Mouse (Mus musculus) myocyte (in vitro differentiated cells): ENCODE measurements around the gene Gm20388.

Experiments used
- E2F4 ChIP-seq: IDR thresholded peaks from one replicate; pipeline ENCODE4 v1.6.1; 2011; ENCODE audit warnings: mild to moderate bottlenecking, control low read depth, moderate library complexity; ENCODE audit not compliant: insufficient read depth
- MAX ChIP-seq: IDR thresholded peaks from one replicate; pipeline ENCODE4 v1.6.1; 2011; ENCODE audit warnings: low read depth, mild to moderate bottlenecking, control low read depth
- MYOD1 ChIP-seq, 3 experiments: IDR thresholded peaks; one replicate each; pipeline ENCODE4 v1.6.1; 2011; ENCODE audit warnings: control low read depth in 2 of 3, low read depth in 2 of 3, mild to moderate bottlenecking in 2 of 3, moderate library complexity in 1 of 3; ENCODE audit not compliant: insufficient read length in 2 of 3, control insufficient read depth in 1 of 3
- MYOG ChIP-seq, 3 experiments: IDR thresholded peaks; one replicate each; pipeline ENCODE4 v1.6.1; 2011; ENCODE audit warnings: control low read depth in 2 of 3, low read depth in 2 of 3, mild to moderate bottlenecking in 2 of 3; ENCODE audit not compliant: insufficient read length in 2 of 3, control insufficient read depth in 1 of 3, insufficient read depth in 1 of 3
- POLR2A ChIP-seq: IDR thresholded peaks from one replicate; pipeline ENCODE4 v1.6.1; 2011; ENCODE audit warnings: low read depth, mild to moderate bottlenecking, control low read depth, moderate library complexity; ENCODE audit not compliant: insufficient read length
- POLR2AphosphoS2 ChIP-seq: IDR thresholded peaks from one replicate; pipeline ENCODE4 v1.6.1; 2011; ENCODE audit warnings: low read depth, control low read depth; ENCODE audit not compliant: insufficient read length
- REST ChIP-seq: IDR thresholded peaks from one replicate; pipeline ENCODE4 v1.6.1; 2011; ENCODE audit warnings: mild to moderate bottlenecking, control low read depth, moderate library complexity; ENCODE audit not compliant: insufficient read depth, insufficient read length
- TCF12 ChIP-seq: IDR thresholded peaks from one replicate; pipeline ENCODE4 v1.6.1; 2011; ENCODE audit warnings: mild to moderate bottlenecking, control low read depth; ENCODE audit not compliant: poor library complexity, insufficient read depth, severe bottlenecking
- USF1 ChIP-seq: IDR thresholded peaks from one replicate; pipeline ENCODE4 v1.6.1; 2011; ENCODE audit warnings: low read depth, mild to moderate bottlenecking, control low read depth, moderate library complexity

- TF ChIP-seq E2F4 (no peak), POLR2A (no peak), USF1 (no peak), MAX (no peak), POLR2AphosphoS2 (no peak), TCF12 (no peak), MYOD1 (IDR thresholded peaks at IDR 0.05; ENCODE audit: control insufficient read depth in 1 of 3, insufficient read length in 2 of 3, low read depth in 2 of 3) (no peak), MYOG (IDR thresholded peaks at IDR 0.05; ENCODE audit: control insufficient read depth in 1 of 3, insufficient read depth in 1 of 3, insufficient read length in 2 of 3, low read depth in 2 of 3) (no peak), REST (no peak)
These were observed 2144.7 kb downstream of the Gm20388 start for GRCm38 (mm10) chr8:122055321-122055720.
